Mouse (Mus musculus): Measurements from ENCODE around the gene Gm4353.
A peak's percentile ranks its signal among the peaks of the same experiment; 100 is the strongest.
"Not testable (repeated sequence)": the region's sequence is repeated elsewhere in the genome, so short reads cannot be mapped to it uniquely, and the experiment has no call there.

The Gm4353 gene

DNA sequence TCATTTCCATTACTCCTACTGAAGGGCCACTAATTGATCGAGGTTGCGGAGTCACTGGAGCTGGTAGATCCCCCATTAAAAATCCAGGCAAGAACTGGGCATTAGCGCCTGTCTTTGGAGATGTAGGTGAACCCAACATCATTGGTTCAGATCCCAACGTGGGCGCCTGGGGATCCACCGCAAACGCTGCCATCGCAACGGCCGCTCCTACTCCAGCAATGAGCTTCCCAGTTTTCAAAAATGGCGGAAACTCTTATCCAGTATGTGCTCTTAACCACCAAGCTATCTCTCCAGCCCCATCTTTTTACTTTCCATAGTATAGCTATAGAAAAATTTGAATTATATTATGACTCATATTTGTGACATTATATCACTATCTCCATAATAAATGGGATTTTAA, at the start of gene Gm4353:
Gm4353 (minus strand) TSS at position 270 of the 400 bp plus-strand sequence.
- not testable (repeated sequence) for DNase-seq (ENCODE audit: inconsistent age in 2 of 2, low spot score in 1 of 2)

DNA sequence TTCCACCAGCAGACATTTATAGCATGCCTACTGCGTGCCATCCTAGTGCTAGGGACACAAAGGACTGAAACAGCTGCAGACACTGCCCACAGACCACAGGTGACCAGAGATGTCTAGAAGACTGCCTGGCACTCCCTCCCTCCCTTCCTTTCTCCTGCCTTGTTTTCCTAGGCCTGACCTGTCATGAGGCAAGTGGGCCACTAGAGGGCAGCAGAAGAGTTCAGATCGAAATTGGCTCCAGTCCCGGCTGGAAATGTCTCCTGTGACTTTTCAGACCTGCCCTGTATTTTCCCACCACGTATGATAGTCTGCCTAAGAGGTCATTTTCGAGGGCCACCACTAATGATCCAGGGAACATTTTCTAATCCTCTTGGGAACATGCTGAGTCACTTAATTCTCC, 47.6 kb upstream of the Gm4353 start:
- peak; percentile 80 to 93 for DNase-seq (ENCODE audit: inconsistent age in 2 of 2, low spot score in 1 of 2)

DNA sequence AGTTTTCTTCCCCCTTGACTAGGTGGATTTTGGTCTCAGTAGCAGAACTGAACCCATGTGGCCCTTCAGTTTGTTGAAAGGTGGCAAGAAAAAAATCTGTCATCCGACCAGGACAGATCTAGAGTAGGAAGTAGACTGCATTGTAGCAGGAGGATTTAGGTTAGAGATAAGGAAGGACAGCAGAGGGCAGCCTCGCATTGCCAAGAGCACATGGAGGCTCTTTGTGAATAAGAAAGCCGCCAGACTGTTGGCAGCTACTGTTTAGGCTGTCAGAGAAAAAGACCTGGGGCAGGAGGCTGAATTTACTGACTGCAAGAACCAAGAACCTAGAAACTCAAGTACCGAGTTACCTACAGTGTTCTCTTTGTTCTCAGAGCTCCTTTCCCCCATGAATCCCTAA, 47.0 kb upstream of the Gm4353 start:
- DNase-seq (ENCODE audit: inconsistent age in 2 of 2, low spot score in 1 of 2): peak; percentile 46 to 69

DNA sequence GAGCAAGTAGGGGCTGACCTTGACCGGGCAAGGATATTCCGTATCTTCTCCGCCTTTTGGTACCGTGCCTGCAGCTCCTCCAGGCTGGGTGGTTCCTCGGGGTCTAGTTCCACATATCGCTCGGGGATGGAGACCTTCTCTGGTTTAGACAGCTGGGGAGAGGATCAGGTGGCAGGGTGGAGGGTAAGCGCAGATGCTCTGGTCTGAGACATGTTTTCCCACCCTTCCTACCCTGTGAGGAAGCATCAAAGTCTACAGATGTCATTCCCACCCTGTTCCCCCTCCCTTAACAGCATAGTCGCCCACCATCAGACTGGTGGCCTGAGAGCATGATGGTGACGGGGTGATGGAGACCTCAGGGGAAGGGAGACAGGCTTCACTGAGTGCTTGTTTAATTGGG, 44.9 kb upstream of the Gm4353 start:
- DNase-seq (ENCODE audit: inconsistent age in 2 of 2, low spot score in 1 of 2): no peak

DNA sequence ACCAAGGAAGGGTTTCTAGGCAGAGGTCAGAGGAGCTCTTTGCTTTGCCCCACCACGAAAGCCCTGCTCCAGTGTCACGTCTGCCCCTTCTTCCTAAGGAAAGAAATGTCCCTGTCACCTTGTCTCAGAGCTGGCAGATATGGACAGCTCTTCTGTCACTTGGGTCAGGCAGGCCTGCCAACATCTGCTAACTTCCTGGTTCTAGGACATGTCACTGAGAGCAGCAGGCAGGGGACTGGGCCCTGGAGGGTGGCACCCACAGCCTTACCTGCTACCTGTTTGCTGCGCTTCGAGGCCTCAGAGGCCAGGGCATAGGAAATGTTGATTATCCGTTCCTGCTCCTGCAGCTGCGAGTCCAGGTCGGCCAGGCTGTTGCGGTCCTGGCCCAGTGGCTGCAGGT, 43.9 kb upstream of the Gm4353 start:
- no peak for DNase-seq (ENCODE audit: inconsistent age in 2 of 2, low spot score in 1 of 2)

DNA sequence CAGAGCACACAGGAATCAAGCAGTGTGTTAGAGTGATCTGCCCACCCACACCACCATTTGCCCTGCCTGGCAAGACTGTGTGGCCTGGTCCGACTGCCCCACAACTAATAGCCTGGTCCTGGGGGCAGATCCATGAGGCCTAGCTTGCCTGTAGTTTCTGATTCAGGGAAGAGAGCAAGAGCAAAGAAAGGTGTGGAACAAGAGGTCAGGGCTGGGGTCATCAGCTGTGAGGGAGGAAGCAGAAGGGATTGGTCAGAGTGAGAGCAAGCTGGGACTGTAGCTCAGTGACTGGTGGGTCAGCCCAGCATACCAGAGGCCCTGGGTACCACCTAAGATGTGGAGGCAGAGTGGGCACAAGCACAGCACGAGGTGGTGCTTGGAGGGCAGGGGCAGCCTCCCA, 42.6 kb upstream of the Gm4353 start:
- no peak for DNase-seq (ENCODE audit: inconsistent age in 2 of 2, low spot score in 1 of 2)

DNA sequence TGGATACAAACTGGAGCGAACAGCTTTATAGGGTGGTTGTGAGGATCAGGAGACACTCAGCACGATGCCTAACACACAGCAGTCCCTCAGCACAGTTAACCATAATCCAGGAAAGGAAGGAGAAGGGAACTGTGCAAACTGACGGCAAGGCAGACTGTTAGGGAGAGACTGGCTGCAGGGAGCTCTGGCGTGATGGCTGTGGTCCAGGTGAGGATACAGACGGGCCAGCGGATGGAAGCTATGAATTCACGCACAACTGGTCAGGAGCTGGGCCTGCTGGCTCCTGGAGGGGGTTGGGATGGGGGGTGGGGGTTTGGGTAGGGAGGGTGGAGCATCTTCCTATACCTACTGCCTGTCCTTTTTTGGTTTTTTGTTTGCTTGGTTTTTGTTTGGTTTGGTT, 41.2 kb upstream of the Gm4353 start:
- no peak for DNase-seq (ENCODE audit: inconsistent age in 2 of 2, low spot score in 1 of 2)

DNA sequence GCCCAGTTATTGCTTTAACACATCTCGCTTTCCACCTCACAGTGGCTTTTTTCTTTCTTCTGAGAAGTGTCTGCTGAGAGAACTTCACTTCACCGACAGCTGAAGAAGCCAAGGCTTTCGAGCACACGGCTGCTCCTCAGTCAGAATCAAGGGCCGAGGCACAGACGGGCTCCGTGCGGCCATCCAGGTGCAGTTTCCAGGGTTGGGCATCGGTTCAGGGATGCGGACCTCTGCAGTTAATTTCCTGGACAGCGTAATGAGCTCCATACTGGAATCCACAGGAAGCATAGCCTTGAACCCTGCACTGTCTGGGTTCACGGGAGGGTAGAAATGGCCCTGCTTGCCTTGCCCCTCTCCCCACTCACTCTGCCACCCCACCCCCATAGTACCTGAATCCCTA, 39.6 kb upstream of the Gm4353 start:
- DNase-seq (ENCODE audit: inconsistent age in 2 of 2, low spot score in 1 of 2): no peak

DNA sequence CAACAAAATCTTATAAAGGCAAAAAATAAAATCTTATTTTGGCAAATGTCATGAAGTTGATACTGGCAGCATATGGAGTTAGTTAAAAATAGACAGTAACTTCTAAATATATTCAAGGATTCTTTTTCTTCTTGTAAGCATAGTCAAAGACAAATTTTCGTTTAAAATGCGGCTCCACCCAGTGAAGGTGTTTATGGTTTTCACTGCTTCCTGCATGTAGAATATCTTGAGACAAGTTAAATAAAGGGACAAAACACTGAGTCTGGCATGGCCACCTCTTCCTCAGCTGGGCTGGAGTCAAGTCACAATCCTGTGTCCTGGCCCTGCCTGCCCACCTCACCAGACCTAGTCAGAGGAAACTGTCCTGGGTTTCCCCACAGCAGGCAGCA, 39.2 kb upstream of the Gm4353 start:
- no peak for DNase-seq (ENCODE audit: inconsistent age in 2 of 2, low spot score in 1 of 2)

DNA sequence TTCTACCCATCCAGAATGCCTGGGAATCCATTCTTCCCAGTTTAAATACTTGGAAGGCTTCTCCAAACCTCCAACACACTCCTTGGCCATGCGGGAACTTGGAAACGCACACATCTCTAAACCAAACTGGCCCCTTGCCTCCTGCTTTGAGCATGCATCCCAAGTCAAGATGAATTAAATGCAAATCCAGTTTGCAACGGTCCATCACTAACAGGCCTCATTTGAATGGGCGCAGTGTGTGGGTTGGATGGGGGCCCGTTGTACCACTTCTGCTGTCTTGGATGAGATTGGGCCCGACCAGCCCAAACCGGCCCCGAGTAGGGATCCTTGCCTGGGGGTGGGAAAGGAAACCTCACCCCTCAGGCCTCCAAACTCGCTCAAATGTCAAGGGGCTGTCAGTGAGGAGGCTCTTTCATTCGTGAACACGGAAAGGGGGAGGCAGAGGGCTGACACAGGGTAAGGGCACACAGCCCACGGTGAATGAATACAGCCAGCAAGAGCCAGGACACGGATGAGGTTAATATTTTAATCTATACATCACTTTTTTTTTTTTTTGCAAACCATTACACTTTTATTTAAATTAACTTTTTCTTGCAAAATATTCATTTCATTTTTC, 38.7 kb upstream of the Gm4353 start:
- no peak for DNase-seq (ENCODE audit: inconsistent age in 2 of 2, low spot score in 1 of 2)

DNA sequence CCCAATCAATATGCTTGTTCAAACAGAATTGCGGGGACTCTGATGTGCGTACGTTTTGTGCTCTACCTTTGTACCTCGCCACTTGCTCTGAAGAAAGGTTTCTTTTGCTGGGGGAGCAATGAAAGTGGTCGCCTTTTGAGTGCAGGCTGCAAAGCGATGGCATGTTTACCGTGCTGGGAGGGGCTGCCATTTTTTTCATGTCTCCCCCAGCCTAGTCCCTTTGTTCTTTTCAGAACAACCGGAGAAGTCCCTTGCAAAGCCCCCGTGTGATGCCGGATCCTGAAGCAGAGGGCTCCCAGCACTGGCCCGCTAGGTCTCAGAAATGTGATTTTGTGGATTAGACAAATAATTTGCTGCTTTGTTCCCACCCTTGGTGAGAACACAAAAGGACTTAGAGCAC, 36.8 kb upstream of the Gm4353 start:
- DNase-seq (ENCODE audit: inconsistent age in 2 of 2, low spot score in 1 of 2): no peak

DNA sequence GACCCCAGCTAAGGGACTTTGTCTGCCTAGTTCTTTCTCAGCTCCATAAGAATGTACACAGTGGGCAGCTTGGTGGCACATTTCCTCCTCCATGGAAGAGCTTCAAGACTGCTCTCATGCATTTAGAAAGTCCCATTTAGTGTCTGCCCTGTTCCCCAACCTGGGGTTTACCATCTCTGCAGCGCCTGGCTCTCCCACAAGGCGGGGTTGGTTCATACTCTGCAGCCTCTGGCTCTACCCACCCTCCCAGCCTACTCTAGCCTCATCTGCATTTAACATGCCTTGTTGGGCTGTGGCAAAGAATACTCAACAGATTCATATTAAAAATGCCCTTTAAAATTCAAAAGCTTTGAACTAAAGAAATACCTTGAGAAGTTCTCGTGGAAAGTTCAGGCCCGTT, 36.3 kb upstream of the Gm4353 start:
- no peak for DNase-seq (ENCODE audit: inconsistent age in 2 of 2, low spot score in 1 of 2)

DNA sequence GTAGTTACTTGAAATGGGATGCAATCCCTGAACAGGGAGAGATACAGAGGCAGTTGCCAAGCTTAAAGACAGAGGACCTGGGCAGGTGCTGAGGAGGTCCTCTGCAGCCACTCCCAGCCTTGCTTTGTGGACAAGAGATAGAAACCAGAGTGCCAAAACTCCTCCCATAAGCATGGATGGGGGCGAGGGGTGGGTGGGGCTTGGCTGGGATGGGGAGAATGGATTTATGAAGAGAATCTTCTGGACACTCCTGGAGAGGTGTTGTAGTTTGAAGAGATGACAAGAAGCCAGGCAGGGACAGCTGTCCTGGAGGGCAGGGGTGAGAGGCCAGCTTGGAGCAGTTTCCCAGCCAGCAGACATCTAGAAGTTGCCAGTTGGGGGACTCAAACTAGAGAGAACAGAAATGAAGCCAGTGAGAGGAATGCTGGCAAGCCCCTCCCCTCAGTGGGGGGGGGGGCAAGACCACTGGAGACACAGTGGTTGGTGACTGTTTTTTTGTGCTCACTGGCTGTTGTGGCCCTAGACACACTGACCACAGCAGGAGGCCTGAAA, 34.9 kb upstream of the Gm4353 start:
- DNase-seq (ENCODE audit: inconsistent age in 2 of 2, low spot score in 1 of 2): no peak

DNA sequence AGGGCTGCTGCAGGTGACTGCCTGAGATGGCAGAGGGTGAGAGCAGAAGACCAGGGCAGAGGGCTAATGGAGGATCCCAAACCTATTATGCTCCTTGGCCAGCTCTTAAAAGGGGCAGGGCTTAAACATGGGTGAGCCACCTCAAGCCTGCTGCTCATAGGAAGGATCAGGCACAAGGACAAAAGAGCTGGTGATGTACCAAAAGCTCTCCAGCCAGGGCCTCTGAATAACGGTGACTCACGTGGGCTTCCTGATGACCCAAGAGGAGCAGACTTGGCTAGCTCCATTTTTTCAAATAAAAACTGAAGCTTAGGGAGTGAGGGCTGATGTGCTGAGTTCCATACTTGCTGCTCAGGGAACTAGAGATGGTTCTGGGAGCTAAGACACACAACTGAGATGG, 31.6 kb upstream of the Gm4353 start:
- DNase-seq (ENCODE audit: inconsistent age in 2 of 2, low spot score in 1 of 2): peak; percentile 81 to 88

DNA sequence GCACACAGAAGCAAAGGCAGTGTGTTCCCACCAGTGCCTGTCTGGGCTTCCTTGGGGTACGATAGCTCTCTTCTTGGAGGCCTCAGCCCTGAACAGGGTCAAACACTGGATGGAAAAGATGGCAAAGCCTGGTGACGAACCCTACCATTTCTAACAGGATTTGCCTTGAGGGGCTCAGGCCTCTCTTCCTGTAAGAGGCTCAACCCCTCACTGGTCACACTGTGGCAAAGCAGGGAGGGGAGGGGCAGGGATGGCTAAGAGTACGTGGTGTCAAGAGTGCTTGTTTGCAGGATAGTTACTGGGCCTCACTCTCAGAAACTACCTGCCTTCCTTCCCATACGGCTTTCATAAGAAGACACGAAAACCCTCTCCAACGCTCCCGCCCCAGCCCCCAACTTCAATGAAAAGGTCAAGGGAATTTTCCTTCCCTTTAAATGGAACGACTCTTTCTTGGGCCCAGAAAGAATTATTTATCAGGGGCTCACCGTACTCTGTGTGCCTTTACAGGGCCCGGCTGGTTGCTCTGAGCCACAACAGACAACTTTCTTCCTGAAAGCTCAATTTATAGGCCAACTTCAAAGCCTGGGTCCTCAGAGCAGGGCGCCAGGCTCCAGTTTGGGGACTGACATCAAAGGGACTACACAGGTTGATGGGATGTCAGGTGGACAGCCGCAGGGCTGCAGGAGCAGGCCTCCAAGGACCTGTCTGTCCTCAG, 30.9 kb upstream of the Gm4353 start:
- DNase-seq (ENCODE audit: inconsistent age in 2 of 2, low spot score in 1 of 2): peak; percentile 64 to 78

DNA sequence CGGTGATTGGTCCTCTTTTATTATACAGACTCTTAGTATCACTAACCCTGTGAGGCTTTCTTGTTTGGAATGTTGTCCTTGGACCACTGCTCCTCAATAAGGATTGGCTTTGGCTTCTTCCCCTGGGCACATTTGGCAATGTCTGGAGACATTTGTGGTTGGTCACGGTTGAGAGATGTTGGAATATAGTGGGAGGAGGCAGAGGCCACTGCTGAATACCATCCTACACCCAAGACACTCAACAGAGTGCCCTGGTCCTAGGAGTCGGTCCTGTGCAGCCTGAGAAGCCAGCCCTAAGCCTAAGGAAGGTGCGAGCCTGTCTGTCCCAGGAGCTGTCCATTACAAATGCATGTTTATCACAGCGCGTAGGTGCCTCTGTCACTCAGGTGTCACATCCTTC, 27.1 kb upstream of the Gm4353 start:
- no peak for DNase-seq (ENCODE audit: inconsistent age in 2 of 2, low spot score in 1 of 2)

DNA sequence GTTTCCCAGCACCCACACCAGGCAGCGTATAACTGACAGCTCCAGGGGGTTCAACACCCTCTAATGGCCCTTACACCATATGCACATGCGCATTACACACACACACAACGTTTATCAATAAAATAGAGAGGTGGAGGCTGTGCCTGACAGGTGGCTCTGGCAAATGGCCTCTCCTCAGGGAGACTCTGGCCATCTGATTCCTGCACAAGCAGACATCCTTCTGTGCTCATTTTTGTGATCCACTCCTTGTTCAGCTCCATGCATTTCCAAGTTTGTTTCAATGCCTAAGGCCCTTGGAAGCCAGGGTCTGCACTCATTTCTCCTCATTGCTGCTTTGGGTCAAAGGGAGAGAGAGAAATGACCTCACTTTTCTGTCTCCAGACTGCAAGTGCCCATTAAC, 26.2 kb upstream of the Gm4353 start:
- no peak for DNase-seq (ENCODE audit: inconsistent age in 2 of 2, low spot score in 1 of 2)

DNA sequence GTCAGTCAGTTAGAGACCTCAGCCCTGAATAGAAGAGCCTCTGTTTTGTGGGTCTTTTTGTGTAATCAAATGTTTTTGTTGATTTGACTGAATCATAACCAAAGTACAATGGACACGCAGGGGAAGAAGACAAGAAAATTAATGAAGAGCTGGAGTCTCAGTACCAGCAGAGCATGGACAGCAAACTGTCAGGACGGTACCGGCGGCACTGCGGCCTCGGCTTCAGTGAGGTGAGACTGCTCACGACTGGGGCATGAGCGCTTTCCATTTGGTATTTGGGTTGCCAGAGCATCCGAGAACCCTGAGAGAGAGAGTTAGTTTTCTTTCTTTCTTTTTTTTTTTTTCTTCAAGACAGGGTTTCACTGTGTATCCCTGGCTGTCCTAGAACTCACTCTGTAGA, 18.7 kb upstream of the Gm4353 start:
- DNase-seq (ENCODE audit: inconsistent age in 2 of 2, low spot score in 1 of 2): no peak

DNA sequence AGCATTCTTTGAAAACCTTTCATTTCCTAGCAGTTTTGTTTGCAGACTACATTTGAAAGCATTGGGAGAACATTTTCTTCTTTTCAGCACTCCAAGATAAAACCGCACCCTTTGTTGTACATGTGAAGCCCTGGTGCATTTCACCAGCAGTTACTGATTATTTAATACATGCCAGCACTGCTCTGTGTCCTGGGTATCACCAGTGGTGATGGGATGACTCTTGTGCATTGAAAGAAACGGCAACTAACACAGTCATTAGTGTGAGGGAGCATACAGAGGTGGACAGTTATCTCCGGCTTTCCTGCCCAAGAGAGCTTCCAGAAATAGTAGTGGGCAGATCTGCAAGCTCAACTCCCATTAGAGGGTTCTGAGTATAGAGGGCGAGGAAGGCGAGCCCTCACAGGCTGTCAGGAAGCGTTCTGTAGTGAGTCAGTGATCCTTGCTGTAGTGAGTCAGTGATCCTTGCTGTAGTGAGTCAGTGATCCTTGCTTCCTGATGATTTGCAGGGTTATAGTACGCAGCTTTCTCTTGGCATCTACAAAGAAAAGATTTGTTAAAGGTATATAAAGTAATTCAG, 15.6 kb upstream of the Gm4353 start:
- DNase-seq (ENCODE audit: inconsistent age in 2 of 2, low spot score in 1 of 2): peak; percentile 75 to 87

DNA sequence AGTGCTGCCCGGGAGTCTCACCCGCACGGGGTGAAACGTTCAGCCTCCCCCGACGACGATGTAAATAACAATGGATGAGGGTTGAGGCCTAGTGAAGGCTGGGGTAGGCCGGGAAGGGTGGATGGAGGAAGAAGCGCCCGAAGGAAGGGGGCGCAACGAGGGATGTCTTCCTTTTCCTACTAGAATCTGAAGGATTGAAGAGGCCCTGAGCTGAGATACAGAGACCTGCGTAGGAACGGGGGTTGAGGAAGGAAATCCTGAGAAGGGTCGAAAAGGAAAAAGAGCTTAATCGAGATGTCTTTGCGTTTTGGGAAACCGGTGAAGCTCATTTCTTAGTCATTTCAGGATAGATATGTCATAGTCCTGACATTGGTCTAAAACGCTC, 9.0 kb upstream of the Gm4353 start:
- no peak for DNase-seq (ENCODE audit: inconsistent age in 2 of 2, low spot score in 1 of 2)

DNA sequence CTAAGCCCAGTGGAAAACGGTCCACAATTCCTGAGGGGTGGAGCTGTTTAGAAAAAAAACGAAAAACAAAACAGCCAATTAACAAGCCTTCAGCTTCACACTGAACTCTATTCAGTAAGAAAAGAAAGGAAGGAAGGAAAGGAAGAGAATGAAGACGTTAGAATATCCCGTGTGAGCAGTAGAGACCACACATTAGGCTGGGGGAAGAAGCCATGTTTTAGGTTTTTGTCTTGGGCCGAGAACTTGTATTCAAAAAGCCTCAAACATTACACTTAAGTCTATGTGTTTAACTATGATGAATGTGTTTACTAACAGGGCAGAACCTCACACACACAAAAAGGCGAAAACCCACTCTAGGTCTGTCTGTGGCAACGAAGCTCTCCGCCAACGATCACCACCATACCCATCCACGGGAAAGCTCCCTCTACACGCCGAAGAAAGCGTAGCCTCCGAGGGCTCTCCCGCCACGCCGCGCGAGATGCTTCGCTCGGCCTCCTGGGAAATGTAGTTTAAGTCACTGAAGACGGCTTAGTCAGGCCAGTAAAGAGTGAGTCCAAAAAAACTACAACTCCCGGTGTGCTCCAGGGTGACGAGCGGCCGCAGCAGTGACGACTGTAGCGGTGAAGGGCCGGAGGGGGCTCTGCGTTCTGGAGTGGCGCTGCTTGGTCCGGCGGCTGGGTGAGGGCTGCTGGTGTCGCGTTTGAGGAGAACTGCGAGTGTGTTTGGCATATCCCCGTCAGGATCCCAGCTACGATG, 8.5 kb upstream of the Gm4353 start:
- peak; percentile 96 to 99 for DNase-seq (ENCODE audit: inconsistent age in 2 of 2, low spot score in 1 of 2)

DNA sequence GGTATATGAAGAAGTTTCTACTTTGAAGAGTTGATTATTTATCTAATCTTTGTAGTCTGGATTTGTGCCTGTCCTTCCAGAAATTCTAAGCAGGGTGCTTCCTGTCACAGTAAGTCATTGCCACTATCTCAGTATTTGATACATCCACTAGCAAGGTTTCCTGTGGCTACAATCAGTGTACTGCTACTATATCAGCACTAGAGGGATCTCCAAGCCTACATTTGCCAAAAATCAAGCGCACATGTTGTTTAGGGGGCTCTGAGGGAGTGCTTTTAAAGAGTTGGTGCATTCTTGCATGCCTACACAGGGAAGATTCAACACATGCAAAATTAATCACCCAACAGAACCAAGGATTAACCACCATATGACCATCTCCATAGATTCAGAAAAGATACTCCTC, 23.7 kb downstream of the Gm4353 start:
- DNase-seq (ENCODE audit: inconsistent age in 2 of 2, low spot score in 1 of 2): peak in 1 of 2 experiments; percentile 38

Measured in adrenal gland, adult (tissue).